Mouse (Mus musculus) E14TG2a.4 (cell line): Measurements from ENCODE around the gene Ccdc155.

ENCODE experiments used
- H3K27me3 ChIP-seq: 2 replicates; pipeline ENCODE4 v1.6.1; 2014; ENCODE audit warnings: low read length, control low read depth; ENCODE audit not compliant: insufficient read depth
- H3K36me3 ChIP-seq: 2 replicates; pipeline ENCODE4 v1.6.1; 2014; ENCODE audit warnings: low read length, control low read depth; ENCODE audit not compliant: insufficient read depth
- H3K4me1 ChIP-seq: replicated peaks from 2 replicates; pipeline ENCODE4 v1.6.1; 2014; ENCODE audit warnings: low read depth, low read length, control low read depth
- H3K4me3 ChIP-seq: replicated peaks from 2 replicates; pipeline ENCODE4 v1.5.1; 2014; ENCODE audit warnings: mild to moderate bottlenecking, low read length
- H3K9me3 ChIP-seq: 2 replicates; pipeline ENCODE4 v1.6.1; 2014; ENCODE audit warnings: low read length, control low read depth
- CTCF ChIP-seq: conservative IDR thresholded peaks from 2 replicates; pipeline ENCODE4 v1.5.1; 2014; ENCODE audit warnings: low read length
- NANOG ChIP-seq: IDR thresholded peaks from 2 replicates; pipeline ENCODE4 v1.6.1; 2014; ENCODE audit warnings: borderline replicate concordance, low read length, mixed read lengths
- POU5F1 ChIP-seq: IDR thresholded peaks from 2 replicates; pipeline ENCODE4 v1.6.1; 2014; ENCODE audit warnings: low read length, borderline replicate concordance

The Ccdc155 gene

GRCm38 (mm10) chr7:45237747-45238699, 33.3 kb upstream of the Ccdc155 start:
- TF ChIP-seq CTCF (no peak), NANOG (no peak), POU5F1 (no peak)
- Histone ChIP-seq H3K4me3 (peak overlapping the region; percentile 55), H3K27me3 (peaks cover 7% of the 10 kb centered on the region), H3K9me3 (no peaks in the 10 kb centered on the region), H3K36me3 (peaks cover 7% of the 10 kb centered on the region), H3K4me1 (peaks cover 85% of the 10 kb centered on the region)

- Histone ChIP-seq H3K4me3 (peak overlapping the region; percentile 73), H3K27me3 (peaks cover 7% of the 10 kb centered on the region), H3K9me3 (no peaks in the 10 kb centered on the region), H3K36me3 (peaks cover 29% of the 10 kb centered on the region), H3K4me1 (peaks cover 94% of the 10 kb centered on the region)
- TF ChIP-seq NANOG = no peak
- no peak for TF ChIP-seq POU5F1
- TF ChIP-seq CTCF = no peak
Measured at GRCm38 (mm10) chr7:45235656-45236180, 31.0 kb upstream of the Ccdc155 start.

- no peaks in the 10 kb centered on the region for H3K9me3 ChIP-seq
- H3K27me3 ChIP-seq = peaks cover 7% of the 10 kb centered on the region
- peaks cover 29% of the 10 kb centered on the region for H3K36me3 ChIP-seq
- TF ChIP-seq CTCF (no peak), NANOG (no peak), POU5F1 (no peak)
- H3K4me3 ChIP-seq = peak overlapping the region; percentile 73
- H3K4me1 ChIP-seq = peaks cover 92% of the 10 kb centered on the region
Measured at GRCm38 (mm10) chr7:45234922-45235571, 30.4 kb upstream of the Ccdc155 start.

GRCm38 (mm10) chr7:45234333-45234841, 29.7 kb upstream of the Ccdc155 start:
- Histone ChIP-seq H3K27me3 (peaks cover 7% of the 10 kb centered on the region), H3K9me3 (no peaks in the 10 kb centered on the region), H3K4me3 (peak overlapping the region; percentile 75), H3K36me3 (peaks cover 35% of the 10 kb centered on the region), H3K4me1 (peaks cover 92% of the 10 kb centered on the region)
- no peak for TF ChIP-seq POU5F1
- TF ChIP-seq NANOG = no peak
- no peak for TF ChIP-seq CTCF

GRCm38 (mm10) chr7:45233580-45234332, 29.1 kb upstream of the Ccdc155 start:
- H3K9me3 ChIP-seq = no peaks in the 10 kb centered on the region
- peak overlapping the region; percentile 75 for H3K4me3 ChIP-seq
- peaks cover 40% of the 10 kb centered on the region for H3K36me3 ChIP-seq
- H3K4me1 ChIP-seq = peaks cover 92% of the 10 kb centered on the region
- peaks cover 7% of the 10 kb centered on the region for H3K27me3 ChIP-seq
- TF ChIP-seq NANOG (no peak), POU5F1 (no peak), CTCF (no peak)

DNA sequence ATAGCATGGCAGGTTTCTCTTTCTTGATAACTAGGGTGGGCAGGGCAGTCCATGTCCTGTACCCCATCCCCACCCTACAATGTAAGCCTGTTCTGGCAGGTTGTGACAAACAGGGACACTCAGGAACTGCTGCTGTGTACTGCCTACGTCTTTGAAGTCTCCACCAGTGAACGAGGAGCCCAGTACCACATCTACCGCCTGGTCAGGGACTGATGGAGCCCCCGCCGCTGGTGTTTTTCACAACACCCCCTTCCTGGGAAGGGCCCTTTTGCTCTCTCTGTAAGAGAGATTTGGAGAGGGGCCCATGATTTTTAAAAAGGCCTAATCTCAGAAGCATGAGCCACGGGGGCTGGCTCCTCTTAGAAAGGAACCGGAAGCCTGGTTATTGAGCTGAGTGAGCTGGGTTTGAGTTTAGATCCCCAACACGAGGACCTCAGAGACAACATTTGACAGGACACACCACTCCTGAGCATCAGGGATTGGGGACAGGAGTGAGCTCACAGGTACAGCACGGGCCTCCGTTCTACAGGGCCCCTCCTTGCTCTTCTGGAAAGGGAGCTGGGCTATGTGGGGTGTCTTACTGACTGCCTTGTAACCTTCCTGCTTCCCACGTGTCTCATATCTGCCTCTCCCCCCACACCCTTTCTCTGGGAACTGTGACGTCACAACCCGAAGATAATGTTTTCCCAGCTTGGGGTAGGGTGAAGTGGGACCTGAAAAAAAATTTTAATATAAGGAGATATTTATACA, 28.2 kb upstream of the Ccdc155 start:
- peaks cover 45% of the 10 kb centered on the region for H3K36me3 ChIP-seq
- no peaks in the 10 kb centered on the region for H3K9me3 ChIP-seq
- no peak for TF ChIP-seq POU5F1
- no peak for TF ChIP-seq CTCF
- TF ChIP-seq NANOG = no peak
- peaks cover 91% of the 10 kb centered on the region for H3K4me1 ChIP-seq
- peaks cover under 1% of the 10 kb centered on the region; the same call in 1 of the 2 replicates for H3K27me3 ChIP-seq
- no peak overlapping the region for H3K4me3 ChIP-seq

DNA sequence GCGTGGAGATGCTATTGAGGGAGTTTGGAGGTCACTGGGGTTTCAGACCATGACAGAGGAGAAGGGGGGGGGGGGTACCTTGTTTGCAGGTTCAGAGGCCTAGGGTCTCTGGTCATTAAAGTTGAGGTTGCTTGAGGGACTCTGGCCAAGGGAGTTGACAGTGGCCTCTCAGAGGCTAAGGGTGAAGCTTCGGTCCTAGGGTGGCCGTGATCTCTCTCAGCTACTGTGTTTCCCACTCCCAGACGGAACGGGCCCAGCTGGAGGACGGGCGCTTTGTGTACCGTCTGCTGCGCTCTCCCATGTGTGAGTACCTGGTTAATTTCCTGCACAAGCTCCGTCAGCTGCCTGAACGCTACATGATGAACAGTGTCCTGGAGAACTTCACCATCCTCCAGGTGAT, 27.2 kb upstream of the Ccdc155 start:
- no peaks in the 10 kb centered on the region for H3K9me3 ChIP-seq
- H3K36me3 ChIP-seq = peaks cover 52% of the 10 kb centered on the region
- TF ChIP-seq CTCF (no peak), NANOG (no peak), POU5F1 (no peak)
- H3K27me3 ChIP-seq = no peaks in the 10 kb centered on the region; the same call in 1 of the 2 replicates
- no peak overlapping the region for H3K4me3 ChIP-seq
- H3K4me1 ChIP-seq = peaks cover 91% of the 10 kb centered on the region
